Mouse (Mus musculus) ES-E14 (cell line): ENCODE data around the gene Clock.

Source experiments
- CHD2 ChIP-seq: IDR thresholded peaks from 2 replicates; pipeline ENCODE4 v1.6.1; 2014; ENCODE audit warnings: mild to moderate bottlenecking, low read depth, low read length, inconsistent platforms
- HCFC1 ChIP-seq: IDR thresholded peaks from 2 replicates; pipeline ENCODE4 v1.6.1; 2012; ENCODE audit warnings: low read length, inconsistent platforms, borderline replicate concordance; ENCODE audit not compliant: insufficient read depth
- ZC3H11A ChIP-seq: IDR thresholded peaks from 2 replicates; pipeline ENCODE4 v1.6.1; 2012; ENCODE audit warnings: low read depth, mild to moderate bottlenecking, inconsistent platforms, low read length, borderline replicate concordance
- ZNF384 ChIP-seq: IDR thresholded peaks from 2 replicates; pipeline ENCODE4 v1.6.1; 2012; ENCODE audit warnings: low read depth, low read length, inconsistent platforms

DNA sequence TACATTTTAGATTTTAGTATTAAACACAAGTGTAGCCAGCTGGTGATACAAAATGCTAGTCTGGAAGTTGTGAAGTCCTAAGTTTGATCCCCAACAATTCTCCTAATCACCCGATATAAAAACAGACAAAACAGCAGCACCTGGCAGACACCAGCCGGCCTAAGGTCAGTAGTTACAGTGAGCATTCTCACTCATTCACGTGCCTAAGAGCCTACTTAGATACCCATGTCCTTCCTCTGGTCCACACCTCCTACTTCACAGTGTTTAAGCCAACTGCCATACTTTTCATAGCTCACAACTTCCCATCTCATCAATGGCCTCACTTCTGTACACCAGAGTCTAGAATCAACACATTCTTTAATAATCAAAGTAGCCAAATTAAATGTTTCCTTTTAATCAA, 61.3 kb downstream of the Clock start:
- TF ChIP-seq HCFC1 (no peak), ZC3H11A (no peak), ZNF384 (no peak), CHD2 (no peak)
